Comparison of ENCODE assay signal across 23 mouse cellular contexts in genomic region chr5:71262202-71262883, GRCm38 (mm10).
DNase-seq lines count a peak whose midpoint lies in the region; ATAC-seq and TF ChIP-seq lines count a peak whose summit lies in the region.
"Had no signal": no experiment of that assay in that cellular context is flagged by ENCODE, and none has a peak within 500 bp of the region (broad histone marks: within the 10 kb centered on the region; RNA-seq: fewer than 3 reads in every experiment).

No protein-coding gene starts in this region.

- no peaks in the 10 kb centered on the region for H3K27me3 ChIP-seq in forebrain, postnatal 0 days (ENCODE audit: insufficient read depth, low read length)
- no peaks in the 10 kb centered on the region for H3K27me3 ChIP-seq in forebrain, embryonic 13.5 days
- no peaks in the 10 kb centered on the region for H3K27me3 ChIP-seq in cerebellum, adult 2 months (ENCODE audit: control insufficient read depth, insufficient read depth, low read length)
- H3K27me3 ChIP-seq: CH12.LX; embryonic facial prominence, embryonic 12.5 days; forebrain, embryonic 12.5 days; heart, embryonic 15.5 days; Patski had no signal

- no peak overlapping the region for H3K4me3 ChIP-seq in forebrain, postnatal 0 days (ENCODE audit: low read depth, low read length)
- H3K4me3 ChIP-seq in forebrain, embryonic 13.5 days: no peak overlapping the region
- H3K4me3 ChIP-seq in left cerebral cortex, adult 2 months: peak overlapping the region; percentile 27
- no peak overlapping the region for H3K4me3 ChIP-seq in cerebellum, adult 2 months (replicated peaks; ENCODE audit: insufficient read depth, low read depth, low read length)
- H3K4me3 ChIP-seq: embryonic facial prominence, embryonic 12.5 days; forebrain, embryonic 12.5 days; heart, adult 2 months; heart, embryonic 15.5 days had no signal

- H3K9ac ChIP-seq in forebrain, postnatal 0 days: no peak overlapping the region
- no peak overlapping the region for H3K9ac ChIP-seq in forebrain, embryonic 13.5 days
- H3K9ac ChIP-seq: embryonic facial prominence, embryonic 12.5 days; forebrain, embryonic 12.5 days; heart, embryonic 15.5 days; hindbrain, embryonic 14.5 days had no signal

- intact Hi-C loops in left cerebral cortex, adult 2 months (cut with DNase I): loop anchor here (10.0 kb wide), 3 partner anchors 168 to 1648 kb away; partner anchors contain the start of gene Gabra2

- peak; percentile 51; the same call in 1 of the 2 replicates for ATAC-seq in forebrain, postnatal 0 days
- ATAC-seq in forebrain, embryonic 13.5 days: no peak
- ATAC-seq: activated CD4-positive, CD25-positive, alpha-beta regulatory T cell, adult 4 months; intestine, embryonic 16.5 days; Patski had no signal

- H3K9me3 ChIP-seq in forebrain, postnatal 0 days (ENCODE audit: low read length): no peaks in the 10 kb centered on the region
- H3K9me3 ChIP-seq in forebrain, embryonic 13.5 days (replicated peaks): no peaks in the 10 kb centered on the region
- H3K9me3 ChIP-seq: embryonic facial prominence, embryonic 12.5 days; forebrain, embryonic 12.5 days; heart, embryonic 15.5 days had no signal

- peak; percentile 50 for DNase-seq in forebrain, postnatal 0 days
- no peak for DNase-seq in left cerebral cortex, adult 2 months (ENCODE audit: extremely low spot score in 1 of 2, low spot score in 2 of 2)
- DNase-seq in left cerebral cortex, adult 9 months (ENCODE audit: low spot score in 2 of 2): no peak
- peak; percentile 21 for DNase-seq in adipocyte (ENCODE audit: low spot score)
- DNase-seq in cerebellum, adult 11-12 months: no peak
- no peak for DNase-seq in cerebellum, adult 2 months
- DNase-seq: adrenal gland, adult 2 months; adrenal gland, postnatal 36 days; cerebellum, adult 8-10 months; cerebellum, postnatal 14 days; gastrocnemius, postnatal 14 days; heart, adult 2 months; heart, postnatal 14 days had no signal

- no peak overlapping the region for H3K4me2 ChIP-seq in forebrain, postnatal 0 days (ENCODE audit: low read depth)
- H3K4me2 ChIP-seq in forebrain, embryonic 13.5 days: no peak overlapping the region
- H3K4me2 ChIP-seq: embryonic facial prominence, embryonic 12.5 days; forebrain, embryonic 12.5 days; heart, embryonic 11.5 days; heart, embryonic 15.5 days; hindbrain, embryonic 14.5 days had no signal

- H3K27ac ChIP-seq in forebrain, postnatal 0 days (ENCODE audit: low read depth, low read length): no peak overlapping the region
- H3K27ac ChIP-seq in forebrain, embryonic 13.5 days: no peak overlapping the region
- no peak overlapping the region for H3K27ac ChIP-seq in left cerebral cortex, adult 2 months
- H3K27ac ChIP-seq in cerebellum, adult 2 months (ENCODE audit: insufficient read depth, low read length): no peak overlapping the region
- H3K27ac ChIP-seq: embryonic facial prominence, embryonic 12.5 days; forebrain, embryonic 12.5 days; heart, adult 2 months; heart, embryonic 15.5 days; hindbrain, embryonic 14.5 days had no signal

- no peak for TF ChIP-seq POLR2A in cerebellum, adult 2 months (IDR thresholded peaks at IDR 0.05; ENCODE audit: borderline replicate concordance, insufficient read depth, low read length)

- TF ChIP-seq CTCF in forebrain, postnatal 0 days (IDR thresholded peaks at IDR 0.05; ENCODE audit: low read depth): peak; percentile 36
- TF ChIP-seq CTCF in left cerebral cortex, adult 2 months (IDR thresholded peaks at IDR 0.05): peak; percentile 47
- no peak for TF ChIP-seq CTCF in cerebellum, adult 2 months (IDR thresholded peaks at IDR 0.05; ENCODE audit: borderline replicate concordance, insufficient read depth, low read depth, low read length)

- 35% methylated on average over 7 of the region's 7 CpGs for WGBS in forebrain, postnatal 0 days
- 69% methylated on average over 7 of the region's 7 CpGs for WGBS in forebrain, embryonic 13.5 days
- WGBS in cerebellum, adult 2 months: 61% methylated on average over 7 of the region's 7 CpGs

- H3K36me3 ChIP-seq in forebrain, postnatal 0 days (ENCODE audit: insufficient read depth): no peaks in the 10 kb centered on the region
- H3K36me3 ChIP-seq in forebrain, embryonic 13.5 days (ENCODE audit: poor library complexity, severe bottlenecking): no peaks in the 10 kb centered on the region
- H3K36me3 ChIP-seq: embryonic facial prominence, embryonic 12.5 days; forebrain, embryonic 12.5 days; heart, embryonic 15.5 days had no signal

- H3K4me1 ChIP-seq in forebrain, postnatal 0 days (ENCODE audit: insufficient read depth): no peaks in the 10 kb centered on the region
- no peaks in the 10 kb centered on the region for H3K4me1 ChIP-seq in forebrain, embryonic 13.5 days
- H3K4me1 ChIP-seq in cerebellum, adult 2 months (ENCODE audit: control insufficient read depth, insufficient read depth, low read length): no peaks in the 10 kb centered on the region
- H3K4me1 ChIP-seq: embryonic facial prominence, embryonic 12.5 days; forebrain, embryonic 12.5 days; heart, embryonic 15.5 days had no signal

Comparison
In these comparisons a context has a peak if more than half of its experiments do, and no peak if none do; other contexts are left out.
1. DNase-seq: peak in forebrain, postnatal 0 days (single experiment) and adipocyte (single experiment); none in left cerebral cortex, adult 2 months (0 of 2), left cerebral cortex, adult 9 months (0 of 2), cerebellum, adult 11-12 months (single experiment) and cerebellum, adult 2 months (0 of 2).